11 mouse cellular contexts compared by ENCODE assay signal in the genomic region with DNA sequence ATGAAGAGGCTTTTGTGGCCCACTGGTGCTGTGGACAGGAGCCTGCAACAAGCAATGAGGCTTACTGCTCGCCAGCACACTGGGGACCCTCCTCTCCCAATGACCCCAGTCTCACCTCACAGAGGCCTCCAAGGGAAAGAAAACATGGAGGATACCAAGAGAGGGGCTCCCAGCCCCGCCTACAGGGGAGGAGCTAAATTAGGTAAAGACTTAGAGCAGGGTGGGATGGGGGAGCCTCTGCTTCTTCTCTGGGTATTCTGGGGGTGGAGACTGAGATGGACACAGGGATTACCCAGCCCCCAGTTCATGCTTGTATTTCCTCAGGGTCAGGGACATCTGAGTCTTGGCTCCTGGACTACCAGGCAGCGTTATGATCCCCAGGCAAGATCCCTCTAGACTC. TPM values are rescaled to one million over a fixed set of nuclear protein-coding genes. Genes with fewer than 3 reads are reported as not detected.
DNase-seq lines count a peak whose midpoint lies in the region; ATAC-seq and TF ChIP-seq lines count a peak whose summit lies in the region.
"Had no signal": no experiment of that assay in that cellular context is flagged by ENCODE, and none has a peak within 500 bp of the region (broad histone marks: within the 10 kb centered on the region; RNA-seq: fewer than 3 reads in every experiment).

No protein-coding gene starts in this region.

- no peak overlapping the region for H3K4me2 ChIP-seq in forebrain, embryonic 14.5 days (ENCODE audit: low read length)
- no peak overlapping the region for H3K4me2 ChIP-seq in forebrain, embryonic 11.5 days (ENCODE audit: low read depth, low read length, severe bottlenecking)
- no peak overlapping the region for H3K4me2 ChIP-seq in kidney, postnatal 0 days (ENCODE audit: low read length)
- H3K4me2 ChIP-seq in neural tube, embryonic 15.5 days, result no peak overlapping the region

- peak overlapping the region; percentile 24; the same call in 1 of the 2 replicates for H3K27ac ChIP-seq in forebrain, embryonic 14.5 days (ENCODE audit: low read depth, low read length)
- no peak overlapping the region for H3K27ac ChIP-seq in forebrain, embryonic 11.5 days (ENCODE audit: low read depth, low read length)
- H3K27ac ChIP-seq in kidney, postnatal 0 days, result 0 out of 2 replicates have a peak overlapping the region, but pooled peaks have one; percentile 13
- H3K27ac ChIP-seq in kidney, adult 2 months (ENCODE audit: insufficient read depth, low read depth, low read length), result no peak overlapping the region
- peak overlapping the region; percentile 91 for H3K27ac ChIP-seq in limb, embryonic 10.5 days
- peak overlapping the region; percentile 7; the same call in 1 of the 2 replicates for H3K27ac ChIP-seq in neural tube, embryonic 15.5 days (replicated peaks)

- H3K4me3 ChIP-seq in forebrain, embryonic 14.5 days (ENCODE audit: low read depth, low read length), result no peak overlapping the region
- no peak overlapping the region for H3K4me3 ChIP-seq in forebrain, embryonic 11.5 days (ENCODE audit: low read depth, low read length)
- no peak overlapping the region for H3K4me3 ChIP-seq in kidney, postnatal 0 days (replicated peaks; ENCODE audit: low read depth, low read length)
- H3K4me3 ChIP-seq in kidney, adult 2 months (ENCODE audit: insufficient read depth, low read depth, low read length), result no peak overlapping the region
- H3K4me3 ChIP-seq in limb, embryonic 10.5 days, result peak overlapping the region; percentile 40
- no peak overlapping the region for H3K4me3 ChIP-seq in neural tube, embryonic 15.5 days (replicated peaks)

- H3K27me3 ChIP-seq in forebrain, embryonic 14.5 days (replicated peaks; ENCODE audit: control insufficient read depth, insufficient read depth, low read length), result 0 out of 2 replicates have a peak, but pooled peaks cover under 1% of the 10 kb centered on the region
- no peaks in the 10 kb centered on the region for H3K27me3 ChIP-seq in forebrain, embryonic 11.5 days (ENCODE audit: control insufficient read depth, insufficient read depth, low read length)
- H3K27me3 ChIP-seq in kidney, postnatal 0 days (ENCODE audit: insufficient read depth, low read length), result no peaks in the 10 kb centered on the region
- no peaks in the 10 kb centered on the region for H3K27me3 ChIP-seq in kidney, adult 2 months (replicated peaks; ENCODE audit: control insufficient read depth, insufficient read depth, low read length)
- no peaks in the 10 kb centered on the region for H3K27me3 ChIP-seq in limb, embryonic 10.5 days (ENCODE audit: low read depth, poor library complexity, severe bottlenecking)
- H3K27me3 ChIP-seq in neural tube, embryonic 15.5 days (replicated peaks), result no peaks in the 10 kb centered on the region

- no peak for DNase-seq in forebrain, embryonic 14.5 days (ENCODE audit: low spot score)
- DNase-seq in forebrain, embryonic 11.5 days (ENCODE audit: low spot score), result no peak
- DNase-seq in kidney, postnatal 0 days (ENCODE audit: low spot score), result no peak
- DNase-seq in kidney, adult 2 months, result no peak
- DNase-seq in limb, embryonic 10.5 days (ENCODE audit: low spot score), result peak; percentile 41
- no peak for DNase-seq in thymus, postnatal 10 days (ENCODE audit: low spot score in 2 of 2)
- no peak for DNase-seq in left cerebral cortex, adult 9 months (ENCODE audit: low spot score in 2 of 2)
- DNase-seq: B cell, adult 2 months; cerebellum, postnatal 14 days; right cerebral cortex, postnatal 14 days had no signal

- WGBS in forebrain, embryonic 14.5 days, result 51% methylated on average over 3 of the region's 3 CpGs
- 40% methylated on average over 3 of the region's 3 CpGs for WGBS in forebrain, embryonic 11.5 days
- 24% methylated on average over 3 of the region's 3 CpGs for WGBS in kidney, postnatal 0 days
- 49% methylated on average over 3 of the region's 3 CpGs for WGBS in kidney, adult 2 months
- WGBS in limb, embryonic 10.5 days, result 19% methylated on average over 3 of the region's 3 CpGs
- 49% methylated on average over 3 of the region's 3 CpGs for WGBS in neural tube, embryonic 15.5 days

- no peaks in the 10 kb centered on the region for H3K9me3 ChIP-seq in forebrain, embryonic 14.5 days (replicated peaks; ENCODE audit: control insufficient read depth, low read length)
- no peaks in the 10 kb centered on the region for H3K9me3 ChIP-seq in forebrain, embryonic 11.5 days (ENCODE audit: control insufficient read depth, low read length)
- H3K9me3 ChIP-seq in kidney, postnatal 0 days (replicated peaks; ENCODE audit: low read length), result no peaks in the 10 kb centered on the region
- H3K9me3 ChIP-seq in limb, embryonic 10.5 days (replicated peaks), result no peaks in the 10 kb centered on the region
- no peaks in the 10 kb centered on the region for H3K9me3 ChIP-seq in neural tube, embryonic 15.5 days (replicated peaks)

- H3K9ac ChIP-seq in forebrain, embryonic 14.5 days (ENCODE audit: low read length), result no peak overlapping the region
- no peak overlapping the region for H3K9ac ChIP-seq in forebrain, embryonic 11.5 days (ENCODE audit: low read length)
- H3K9ac ChIP-seq in kidney, postnatal 0 days (ENCODE audit: low read depth, low read length), result no peak overlapping the region
- no peak overlapping the region for H3K9ac ChIP-seq in neural tube, embryonic 15.5 days (replicated peaks)

- no peak for ATAC-seq in forebrain, embryonic 14.5 days
- ATAC-seq in forebrain, embryonic 11.5 days (replicated peaks; ENCODE audit: low FRiP score), result no peak
- ATAC-seq in kidney, postnatal 0 days (replicated peaks; ENCODE audit: low FRiP score, low read depth), result no peak
- ATAC-seq in neural tube, embryonic 15.5 days (ENCODE audit: low FRiP score), result no peak

- H3K4me1 ChIP-seq in forebrain, embryonic 14.5 days (ENCODE audit: control insufficient read depth, insufficient read depth, low read length), result peaks cover 49% of the 10 kb centered on the region
- H3K4me1 ChIP-seq in forebrain, embryonic 11.5 days (replicated peaks; ENCODE audit: control insufficient read depth, insufficient read depth, low read length), result peaks cover 38% of the 10 kb centered on the region
- peaks cover 31% of the 10 kb centered on the region for H3K4me1 ChIP-seq in kidney, postnatal 0 days (replicated peaks; ENCODE audit: insufficient read depth, low read length)
- 0 out of 2 replicates have a peak, but pooled peaks cover 3% of the 10 kb centered on the region for H3K4me1 ChIP-seq in kidney, adult 2 months (ENCODE audit: control insufficient read depth, insufficient read depth, low read length)
- H3K4me1 ChIP-seq in limb, embryonic 10.5 days, result peaks cover 78% of the 10 kb centered on the region
- peaks cover 76% of the 10 kb centered on the region for H3K4me1 ChIP-seq in neural tube, embryonic 15.5 days

- no peak for TF ChIP-seq POLR2A in kidney, adult 2 months (IDR thresholded peaks at IDR 0.05; ENCODE audit: low read depth, low read length)

- no peaks in the 10 kb centered on the region for H3K36me3 ChIP-seq in forebrain, embryonic 14.5 days (ENCODE audit: control insufficient read depth, insufficient read depth, low read length)
- H3K36me3 ChIP-seq in forebrain, embryonic 11.5 days (ENCODE audit: control insufficient read depth, insufficient read depth, low read length), result no peaks in the 10 kb centered on the region
- H3K36me3 ChIP-seq in kidney, postnatal 0 days (ENCODE audit: insufficient read depth, low read length), result no peaks in the 10 kb centered on the region
- no peaks in the 10 kb centered on the region for H3K36me3 ChIP-seq in kidney, adult 2 months (ENCODE audit: control insufficient read depth, insufficient read depth, low read length)
- H3K36me3 ChIP-seq in limb, embryonic 10.5 days, result no peaks in the 10 kb centered on the region
- no peaks in the 10 kb centered on the region for H3K36me3 ChIP-seq in neural tube, embryonic 15.5 days

- TF ChIP-seq CTCF in kidney, postnatal 0 days (IDR thresholded peaks at IDR 0.05; ENCODE audit: low read depth), result no peak
- TF ChIP-seq CTCF in kidney, adult 2 months (conservative IDR thresholded peaks at IDR 0.05; ENCODE audit: insufficient read depth, insufficient read length, low read depth, low read length), result no peak

RNA-seq across cellular contexts. Expression of gene Cacna1h, which starts 18.7 kb away (rescaled TPM):
- polyA plus RNA-seq in forebrain, embryonic 14.5 days (2014; fragmentation: Nextera tagmentation; extraction: Ambion mirVana), result 5.5 and 11.0 TPM in 2 replicates
- polyA plus RNA-seq in forebrain, embryonic 11.5 days (2014; fragmentation: Nextera tagmentation; extraction: Ambion mirVana), result 4.4 and 4.7 TPM in 2 replicates
- 1.2 and 1.7 TPM in 2 replicates for polyA plus RNA-seq in kidney, postnatal 0 days (2015; fragmentation: Nextera tagmentation; extraction: Ambion mirVana)
- polyA plus RNA-seq in kidney, adult 2 months (2012; rRNA removed), result 0.44 and 1.3 TPM in 2 replicates
- 1.8 and 3.2 TPM in 2 replicates for polyA plus RNA-seq in limb, embryonic 10.5 days (2016; fragmentation: Nextera tagmentation; extraction: Ambion mirVana)
- polyA plus RNA-seq in neural tube, embryonic 15.5 days (2015; fragmentation: Nextera tagmentation; extraction: Ambion mirVana), result 10.1 and 10.9 TPM in 2 replicates

RNA-seq across cellular contexts. Expression of gene Tekt4, which starts 39.5 kb away (rescaled TPM):
- 1.2 and 1.4 TPM in 2 replicates for polyA plus RNA-seq in forebrain, embryonic 14.5 days (2014; fragmentation: Nextera tagmentation; extraction: Ambion mirVana)
- polyA plus RNA-seq in forebrain, embryonic 11.5 days (2014; fragmentation: Nextera tagmentation; extraction: Ambion mirVana), result 0.12 and 0.29 TPM in 2 replicates
- 0.14 TPM in 1 of 2 replicates, not detected in the other for polyA plus RNA-seq in kidney, postnatal 0 days (2015; fragmentation: Nextera tagmentation; extraction: Ambion mirVana)
- polyA plus RNA-seq in kidney, adult 2 months (2012; rRNA removed), result 0.07 and 0.08 TPM in 2 replicates
- polyA plus RNA-seq in limb, embryonic 10.5 days (2016; fragmentation: Nextera tagmentation; extraction: Ambion mirVana), result not detected in 2 replicates
- 0.67 and 0.84 TPM in 2 replicates for polyA plus RNA-seq in neural tube, embryonic 15.5 days (2015; fragmentation: Nextera tagmentation; extraction: Ambion mirVana)

RNA-seq across cellular contexts. Expression of gene Tpsg1, which starts 45.8 kb away (rescaled TPM):
- 0.48 and 1.1 TPM in 2 replicates for polyA plus RNA-seq in forebrain, embryonic 14.5 days (2014; fragmentation: Nextera tagmentation; extraction: Ambion mirVana)
- 0.45 TPM in 1 of 2 replicates, not detected in the other for polyA plus RNA-seq in forebrain, embryonic 11.5 days (2014; fragmentation: Nextera tagmentation; extraction: Ambion mirVana)
- 0.18 and 0.41 TPM in 2 replicates for polyA plus RNA-seq in kidney, postnatal 0 days (2015; fragmentation: Nextera tagmentation; extraction: Ambion mirVana)
- 0.12 TPM in 1 of 2 replicates, not detected in the other for polyA plus RNA-seq in kidney, adult 2 months (2012; rRNA removed)
- polyA plus RNA-seq in limb, embryonic 10.5 days (2016; fragmentation: Nextera tagmentation; extraction: Ambion mirVana), result not detected in 2 replicates
- 0.34 and 0.74 TPM in 2 replicates for polyA plus RNA-seq in neural tube, embryonic 15.5 days (2015; fragmentation: Nextera tagmentation; extraction: Ambion mirVana)

RNA-seq across cellular contexts. Expression of gene Tpsb2, which starts 48.8 kb away (rescaled TPM):
- 0.25 TPM in 1 of 2 replicates, not detected in the other for polyA plus RNA-seq in forebrain, embryonic 14.5 days (2014; fragmentation: Nextera tagmentation; extraction: Ambion mirVana)
- polyA plus RNA-seq in forebrain, embryonic 11.5 days (2014; fragmentation: Nextera tagmentation; extraction: Ambion mirVana), result not detected in 2 replicates
- polyA plus RNA-seq in kidney, postnatal 0 days (2015; fragmentation: Nextera tagmentation; extraction: Ambion mirVana), result 1.5 and 4.2 TPM in 2 replicates
- polyA plus RNA-seq in kidney, adult 2 months (2012; rRNA removed), result 1.8 and 2.4 TPM in 2 replicates
- not detected in 2 replicates for polyA plus RNA-seq in limb, embryonic 10.5 days (2016; fragmentation: Nextera tagmentation; extraction: Ambion mirVana)
- polyA plus RNA-seq in neural tube, embryonic 15.5 days (2015; fragmentation: Nextera tagmentation; extraction: Ambion mirVana), result 1.2 and 1.8 TPM in 2 replicates

Comparison
In these comparisons a context has a peak if more than half of its experiments do, and no peak if none do; other contexts are left out.
1. H3K27ac ChIP-seq: peak in forebrain, embryonic 14.5 days (single experiment), kidney, postnatal 0 days (single experiment), limb, embryonic 10.5 days (single experiment) and neural tube, embryonic 15.5 days (single experiment); none in forebrain, embryonic 11.5 days (single experiment) and kidney, adult 2 months (single experiment).